Mouse (Mus musculus): ENCODE measurements around the gene Samd9l. TPM values are rescaled to one million over a fixed set of nuclear protein-coding genes. Genes with fewer than 3 reads are reported as not detected.
"Not testable (repeated sequence)": the region's sequence is repeated elsewhere in the genome, so short reads cannot be mapped to it uniquely, and the experiment has no call there.

Samd9l gene
- total RNA-seq, 2 experiments from 2014 or later, result 3.6 to 4.9 TPM

GRCm38 (mm10) chr6:3345924-3346597 lies 53.3 kb downstream of the Samd9l start:
- intact Hi-C loops (cut with DNase I), result not testable (repeated sequence)

GRCm38 (mm10) chr6:3345043-3345639 lies 54.2 kb downstream of the Samd9l start:
- DNase-seq (ENCODE audit: low spot score in 2 of 2); intact Hi-C loops (cut with DNase I): not testable (repeated sequence)

More at GRCm38 (mm10) chr6:3345924-3346597, 53.3 kb downstream of the Samd9l start:
- DNase-seq (ENCODE audit: low spot score in 2 of 2), result peak in 1 of 2 experiments; percentile 9

- DNase-seq (ENCODE audit: low spot score in 2 of 2); intact Hi-C loops (cut with DNase I): not testable (repeated sequence)
These were observed 55.6 kb downstream of the Samd9l start for GRCm38 (mm10) chr6:3343603-3344247.

GRCm38 (mm10) chr6:3341479-3341878 lies 57.9 kb downstream of the Samd9l start:
- intact Hi-C loops (cut with DNase I), result no loop called here
- no peak for DNase-seq (ENCODE audit: low spot score in 2 of 2)

- DNase-seq (ENCODE audit: low spot score in 2 of 2); intact Hi-C loops (cut with DNase I): not testable (repeated sequence)
These were observed 58.4 kb downstream of the Samd9l start for GRCm38 (mm10) chr6:3340928-3341327.

GRCm38 (mm10) chr6:3339131-3339530 lies 60.2 kb downstream of the Samd9l start:
- intact Hi-C loops (cut with DNase I); DNase-seq (ENCODE audit: low spot score in 2 of 2): not testable (repeated sequence)

Other genes starting within 250 kb of the Samd9l start
- under 1 TPM; 0.43 to 0.91 TPM for gene Hepacam2, start 98.7 kb upstream of the Samd9l start, total RNA-seq (2021)
- gene Vps50, start 98.8 kb upstream of the Samd9l start, total RNA-seq (2021), result 10 to 100 TPM; 55.0 to 57.5 TPM

Measured in left cerebral cortex, postnatal 36 days (tissue).